Mouse (Mus musculus): ENCODE data around the gene Fpr3. TPM values are rescaled to one million over a fixed set of nuclear protein-coding genes. Genes with fewer than 3 reads are reported as not detected.
A peak's percentile ranks its signal among the peaks of the same experiment; 100 is the strongest.

The Fpr3 gene
- polyA plus RNA-seq, 1 experiment: not detected

- peaks cover 39% of the 10 kb centered on the region for H3K36me3 ChIP-seq (ENCODE audit: control insufficient read depth, insufficient read depth)
- peaks cover 1% of the 10 kb centered on the region for H3K79me2 ChIP-seq (ENCODE audit: control insufficient read depth, insufficient read depth)
- no peaks in the 10 kb centered on the region for H3K27me3 ChIP-seq (ENCODE audit: control insufficient read depth, insufficient read depth, insufficient read length)
- H3ac ChIP-seq (ENCODE audit: control insufficient read depth, insufficient read length, low read depth): no peak overlapping the region
- H3K79me3 ChIP-seq (ENCODE audit: low read depth): peaks cover 1% of the 10 kb centered on the region
- peak; percentile 99 for TF ChIP-seq FOSL1 (IDR thresholded peaks at IDR 0.05; ENCODE audit: insufficient read depth, low read length, poor library complexity, severe bottlenecking)
- no peak for TF ChIP-seq USF1 (IDR thresholded peaks at IDR 0.05; ENCODE audit: low read depth)
- TF ChIP-seq MYOG (IDR thresholded peaks at IDR 0.05; ENCODE audit: control insufficient read depth, extremely low read depth, insufficient read length): no peak
- TF ChIP-seq MAX (IDR thresholded peaks at IDR 0.05): peak; percentile 79
- peak; percentile 65 for TF ChIP-seq MYOD1 (IDR thresholded peaks at IDR 0.05; ENCODE audit: control insufficient read depth, insufficient read length, low read depth)
- H3K4me3 ChIP-seq (ENCODE audit: insufficient read depth, poor library complexity, severe bottlenecking): no peak overlapping the region
Measured at GRCm38 (mm10) chr17:17845187-17846027, 42.2 kb upstream of the Fpr3 start.

GRCm38 (mm10) chr17:17848988-17849387, 38.7 kb upstream of the Fpr3 start:
- Histone ChIP-seq H3K36me3 (ENCODE audit: control insufficient read depth, insufficient read depth) (peaks cover 20% of the 10 kb centered on the region), H3K4me3 (ENCODE audit: insufficient read depth, poor library complexity, severe bottlenecking) (no peak overlapping the region), H3K79me3 (ENCODE audit: low read depth) (peaks cover 5% of the 10 kb centered on the region), H3K27me3 (ENCODE audit: control insufficient read depth, insufficient read depth, insufficient read length) (no peaks in the 10 kb centered on the region), H3K79me2 (ENCODE audit: control insufficient read depth, insufficient read depth) (peaks cover 13% of the 10 kb centered on the region), H3ac (ENCODE audit: control insufficient read depth, insufficient read length, low read depth) (no peak overlapping the region)
- no peak for TF ChIP-seq FOSL1 (IDR thresholded peaks at IDR 0.05; ENCODE audit: insufficient read depth, low read length, poor library complexity, severe bottlenecking)
- no peak for TF ChIP-seq CTCF (IDR thresholded peaks at IDR 0.05; ENCODE audit: control insufficient read depth, insufficient read depth, insufficient read length)
- TF ChIP-seq MYOD1 (IDR thresholded peaks at IDR 0.05; ENCODE audit: control insufficient read depth, insufficient read length, low read depth): no peak
- TF ChIP-seq CEBPB (IDR thresholded peaks at IDR 0.05; ENCODE audit: low read depth): no peak
- TF ChIP-seq MAX (IDR thresholded peaks at IDR 0.05): no peak
- no peak for TF ChIP-seq USF1 (IDR thresholded peaks at IDR 0.05; ENCODE audit: low read depth)
- TF ChIP-seq MYOG (IDR thresholded peaks at IDR 0.05; ENCODE audit: control insufficient read depth, extremely low read depth, insufficient read length): no peak

GRCm38 (mm10) chr17:17849906-17850712, 37.5 kb upstream of the Fpr3 start:
- H3K79me2 ChIP-seq (ENCODE audit: control insufficient read depth, insufficient read depth): peaks cover 25% of the 10 kb centered on the region
- H3K79me3 ChIP-seq (ENCODE audit: low read depth): peaks cover 9% of the 10 kb centered on the region
- peaks cover 20% of the 10 kb centered on the region for H3K36me3 ChIP-seq (ENCODE audit: control insufficient read depth, insufficient read depth)
- TF ChIP-seq MYOG (IDR thresholded peaks at IDR 0.05; ENCODE audit: control insufficient read depth, extremely low read depth, insufficient read length) (no peak), MYOD1 (IDR thresholded peaks at IDR 0.05; ENCODE audit: control insufficient read depth, insufficient read length, low read depth) (no peak), USF1 (IDR thresholded peaks at IDR 0.05; ENCODE audit: low read depth) (no peak), MAX (IDR thresholded peaks at IDR 0.05) (no peak), CEBPB (IDR thresholded peaks at IDR 0.05; ENCODE audit: low read depth) (no peak), CTCF (IDR thresholded peaks at IDR 0.05; ENCODE audit: control insufficient read depth, insufficient read depth, insufficient read length) (no peak), FOSL1 (IDR thresholded peaks at IDR 0.05; ENCODE audit: insufficient read depth, low read length, poor library complexity, severe bottlenecking) (no peak)
- H3K27me3 ChIP-seq (ENCODE audit: control insufficient read depth, insufficient read depth, insufficient read length): no peaks in the 10 kb centered on the region
- H3K4me3 ChIP-seq (ENCODE audit: insufficient read depth, poor library complexity, severe bottlenecking): no peak overlapping the region
- H3ac ChIP-seq (ENCODE audit: control insufficient read depth, insufficient read length, low read depth): no peak overlapping the region

GRCm38 (mm10) chr17:17855064-17855838, 32.4 kb upstream of the Fpr3 start, which contains the start of gene Has1:
Has1 (minus strand) TSS chr17:17855205.
- H3K4me3 ChIP-seq (ENCODE audit: insufficient read depth, poor library complexity, severe bottlenecking): no peak within 1 kb of the TSS
- H3K79me2 ChIP-seq (ENCODE audit: control insufficient read depth, insufficient read depth): peaks cover 28% of the 10 kb centered on the region
- no peak within 1 kb of the TSS for H3ac ChIP-seq (ENCODE audit: control insufficient read depth, insufficient read length, low read depth)
- TF ChIP-seq FOSL1 (IDR thresholded peaks at IDR 0.05; ENCODE audit: insufficient read depth, low read length, poor library complexity, severe bottlenecking): no peak
- TF ChIP-seq CTCF (IDR thresholded peaks at IDR 0.05; ENCODE audit: control insufficient read depth, insufficient read depth, insufficient read length): no peak
- no peak for TF ChIP-seq CEBPB (IDR thresholded peaks at IDR 0.05; ENCODE audit: low read depth)
- no peak for TF ChIP-seq USF1 (IDR thresholded peaks at IDR 0.05; ENCODE audit: low read depth)
- TF ChIP-seq MYOG (IDR thresholded peaks at IDR 0.05; ENCODE audit: control insufficient read depth, extremely low read depth, insufficient read length): no peak
- no peak for TF ChIP-seq MAX (IDR thresholded peaks at IDR 0.05)
- no peak for TF ChIP-seq MYOD1 (IDR thresholded peaks at IDR 0.05; ENCODE audit: control insufficient read depth, insufficient read length, low read depth)
- no peaks in the 10 kb centered on the region for H3K36me3 ChIP-seq (ENCODE audit: control insufficient read depth, insufficient read depth)
- no peaks in the 10 kb centered on the region for H3K27me3 ChIP-seq (ENCODE audit: control insufficient read depth, insufficient read depth, insufficient read length)
- peaks cover 8% of the 10 kb centered on the region for H3K79me3 ChIP-seq (ENCODE audit: low read depth)

- H3ac ChIP-seq (ENCODE audit: control insufficient read depth, insufficient read length, low read depth): peak overlapping the region; percentile 39
- no peaks in the 10 kb centered on the region for H3K27me3 ChIP-seq (ENCODE audit: control insufficient read depth, insufficient read depth, insufficient read length)
- TF ChIP-seq MYOD1 (IDR thresholded peaks at IDR 0.05; ENCODE audit: control insufficient read depth, insufficient read length, low read depth) (peak; percentile 5), MAX (IDR thresholded peaks at IDR 0.05) (no peak), USF1 (IDR thresholded peaks at IDR 0.05; ENCODE audit: low read depth) (no peak)
- peaks cover 6% of the 10 kb centered on the region for H3K79me3 ChIP-seq (ENCODE audit: low read depth)
- no peak overlapping the region for H3K4me3 ChIP-seq (ENCODE audit: insufficient read depth, poor library complexity, severe bottlenecking)
- H3K36me3 ChIP-seq (ENCODE audit: control insufficient read depth, insufficient read depth): no peaks in the 10 kb centered on the region
- H3K79me2 ChIP-seq (ENCODE audit: control insufficient read depth, insufficient read depth): peaks cover 28% of the 10 kb centered on the region
Measured at GRCm38 (mm10) chr17:17856612-17857011, 31.0 kb upstream of the Fpr3 start.

Measured in C2C12 (cell line).